In the genomic region with DNA sequence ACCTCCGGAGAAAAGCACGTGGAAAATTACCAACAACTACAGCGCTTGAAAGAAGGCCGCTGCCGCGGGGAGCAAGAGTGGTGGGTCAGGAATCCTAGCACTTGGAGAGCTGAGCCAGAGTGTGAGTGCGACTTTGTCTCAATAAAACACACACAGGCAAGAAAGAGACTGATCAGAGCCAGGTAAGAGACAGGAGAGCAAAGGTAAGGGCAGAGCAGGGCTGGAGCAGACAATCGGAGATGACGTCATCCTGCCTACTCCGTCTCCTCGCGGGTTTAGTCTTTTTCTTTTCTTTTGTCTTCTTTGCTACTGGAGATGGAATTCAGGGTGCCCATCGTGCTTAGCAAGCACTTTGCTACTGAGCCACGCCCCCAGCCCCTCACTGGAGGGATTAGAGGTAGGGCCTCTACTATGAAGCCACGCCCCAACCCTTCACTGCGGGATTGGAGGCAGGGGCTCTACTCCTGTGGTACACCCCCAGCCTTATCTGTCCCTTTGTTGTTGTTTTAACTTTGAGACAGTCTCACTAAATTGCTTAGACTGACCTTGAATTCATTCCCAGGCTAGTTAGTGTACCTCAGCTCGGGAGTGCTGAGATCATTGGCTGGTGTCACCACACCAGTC, we compare ENCODE assay signal across 9 mouse cellular contexts. TPM values are rescaled to one million over a fixed set of nuclear protein-coding genes. Genes with fewer than 3 reads are reported as not detected.
DNase-seq lines count a peak whose midpoint lies in the region; ATAC-seq and TF ChIP-seq lines count a peak whose summit lies in the region.
"Had no signal": no experiment of that assay in that cellular context is flagged by ENCODE, and none has a peak within 500 bp of the region (broad histone marks: within the 10 kb centered on the region; RNA-seq: fewer than 3 reads in every experiment).

No protein-coding gene starts in this region.

- H3K4me2 ChIP-seq in hindbrain, embryonic 16.5 days (ENCODE audit: low read length) = peak overlapping the region; percentile 29
- H3K4me2 ChIP-seq in midbrain, embryonic 13.5 days (replicated peaks) = peak overlapping the region; percentile 19

- no peak overlapping the region for H3K9ac ChIP-seq in heart, adult 2 months (ENCODE audit: low read depth, low read length)
- no peak overlapping the region for H3K9ac ChIP-seq in hindbrain, embryonic 16.5 days (ENCODE audit: low read depth, low read length)
- no peak overlapping the region for H3K9ac ChIP-seq in midbrain, embryonic 13.5 days (replicated peaks)

- H3K9me3 ChIP-seq in hindbrain, embryonic 16.5 days (ENCODE audit: control insufficient read depth, low read length) = no peaks in the 10 kb centered on the region
- H3K9me3 ChIP-seq in midbrain, embryonic 13.5 days = 0 out of 2 replicates have a peak, but pooled peaks cover 2% of the 10 kb centered on the region

- intact Hi-C loops in heart, adult 2 months (cut with DNase I) = no loop called here

- H3K4me1 ChIP-seq in heart, adult 2 months (ENCODE audit: control insufficient read depth, insufficient read depth, low read length) = no peaks in the 10 kb centered on the region; the same call in none of the 2 replicates
- no peaks in the 10 kb centered on the region for H3K4me1 ChIP-seq in hindbrain, embryonic 16.5 days (ENCODE audit: control insufficient read depth, insufficient read depth, low read depth, low read length)
- H3K4me1 ChIP-seq in midbrain, embryonic 13.5 days (replicated peaks) = peaks cover 4% of the 10 kb centered on the region; the same call in 1 of the 2 replicates

- no peak overlapping the region for H3K27ac ChIP-seq in heart, adult 2 months
- H3K27ac ChIP-seq in hindbrain, embryonic 16.5 days (ENCODE audit: low read depth, low read length) = no peak overlapping the region
- no peak overlapping the region for H3K27ac ChIP-seq in midbrain, embryonic 13.5 days
- H3K27ac ChIP-seq: macrophage had no signal

- peak overlapping the region; percentile 10; the same call in 1 of the 2 replicates for H3K4me3 ChIP-seq in heart, adult 2 months
- H3K4me3 ChIP-seq in hindbrain, embryonic 16.5 days (ENCODE audit: low read length) = no peak overlapping the region
- no peak overlapping the region for H3K4me3 ChIP-seq in midbrain, embryonic 13.5 days (replicated peaks)

- ATAC-seq in hindbrain, embryonic 16.5 days = peak; percentile 61
- ATAC-seq in midbrain, embryonic 13.5 days = no peak
- no peak for ATAC-seq in activated CD4-positive, CD25-positive, alpha-beta regulatory T cell, adult 4 months

- no peaks in the 10 kb centered on the region for H3K79me2 ChIP-seq in heart, adult 2 months (replicated peaks; ENCODE audit: control insufficient read depth, insufficient read depth, low read length)

- 28% methylated on average over 17 of the region's 17 CpGs for WGBS in heart, adult 2 months
- 26% methylated on average over 17 of the region's 17 CpGs for WGBS in hindbrain, embryonic 16.5 days
- 28% methylated on average over 17 of the region's 17 CpGs for WGBS in midbrain, embryonic 13.5 days

- H3K27me3 ChIP-seq in heart, adult 2 months (ENCODE audit: control insufficient read depth, insufficient read depth, low read length) = no peaks in the 10 kb centered on the region
- H3K27me3 ChIP-seq in hindbrain, embryonic 16.5 days (replicated peaks; ENCODE audit: control insufficient read depth, insufficient read depth, low read length) = no peaks in the 10 kb centered on the region
- no peaks in the 10 kb centered on the region for H3K27me3 ChIP-seq in midbrain, embryonic 13.5 days

- TF ChIP-seq CTCF in heart, adult 2 months (IDR thresholded peaks at IDR 0.05) = no peak

- no peak for DNase-seq in heart, adult 2 months
- no peak for DNase-seq in heart, adult 11 months
- peak; percentile 31 for DNase-seq in ZHBTc4 (ENCODE audit: low read depth, low spot score)
- no peak for DNase-seq in spleen, postnatal 14 days (ENCODE audit: low spot score in 2 of 2)
- no peak for DNase-seq in urinary bladder, postnatal 14 days (ENCODE audit: low spot score)

- H3K36me3 ChIP-seq in heart, adult 2 months (ENCODE audit: control insufficient read depth, insufficient read depth, low read length) = no peaks in the 10 kb centered on the region
- no peaks in the 10 kb centered on the region for H3K36me3 ChIP-seq in hindbrain, embryonic 16.5 days (ENCODE audit: control insufficient read depth, insufficient read depth, low read length)
- H3K36me3 ChIP-seq in midbrain, embryonic 13.5 days = no peaks in the 10 kb centered on the region

- TF ChIP-seq POLR2A in heart, adult 2 months (IDR thresholded peaks at IDR 0.05; ENCODE audit: insufficient read depth, low read depth, low read length) = no peak

- no peak for TF ChIP-seq EP300 in heart, adult 2 months (IDR thresholded peaks at IDR 0.05; ENCODE audit: insufficient read depth, low read depth, low read length)

RNA-seq across cellular contexts. Expression of a gene that starts 11.7 kb away (rescaled TPM):
- total RNA-seq in heart, adult 2 months (2021) = under 1 TPM; 0.50 to 0.60 TPM
- 1.1 and 1.9 TPM in 2 replicates for polyA plus RNA-seq in heart, adult 2 months (2012; rRNA removed)
- 0.09 and 0.19 TPM in 2 replicates for polyA plus RNA-seq in hindbrain, embryonic 16.5 days (2015; fragmentation: Nextera tagmentation; extraction: Ambion mirVana)
- 0.06 and 0.09 TPM in 2 replicates for polyA plus RNA-seq in midbrain, embryonic 13.5 days (2015; fragmentation: Nextera tagmentation; extraction: Ambion mirVana)
- polyA plus RNA-seq in activated CD4-positive, CD25-positive, alpha-beta regulatory T cell, adult 4 months (2017; shearing (Covaris generic)) = not detected
- polyA plus RNA-seq: macrophage had no signal

RNA-seq across cellular contexts. Expression of a gene that starts 14.8 kb away (rescaled TPM):
- total RNA-seq in heart, adult 2 months (2021) = 1 to 10 TPM; 3.8 to 4.0 TPM
- polyA plus RNA-seq in heart, adult 2 months (2012; rRNA removed) = 11.3 and 12.0 TPM in 2 replicates
- 2.9 and 5.2 TPM in 2 replicates for polyA plus RNA-seq in hindbrain, embryonic 16.5 days (2015; fragmentation: Nextera tagmentation; extraction: Ambion mirVana)
- 3.1 and 4.8 TPM in 2 replicates for polyA plus RNA-seq in midbrain, embryonic 13.5 days (2015; fragmentation: Nextera tagmentation; extraction: Ambion mirVana)
- polyA plus RNA-seq in activated CD4-positive, CD25-positive, alpha-beta regulatory T cell, adult 4 months (2017; shearing (Covaris generic)) = not detected
- polyA plus RNA-seq: macrophage had no signal

RNA-seq across cellular contexts. Expression of a gene that starts 27.2 kb away (rescaled TPM):
- 10 to 100 TPM; 25.0 to 25.5 TPM for total RNA-seq in heart, adult 2 months (2021)
- 30.5 and 30.9 TPM in 2 replicates for polyA plus RNA-seq in heart, adult 2 months (2012; rRNA removed)
- polyA plus RNA-seq in hindbrain, embryonic 16.5 days (2015; fragmentation: Nextera tagmentation; extraction: Ambion mirVana) = 16.7 and 17.5 TPM in 2 replicates
- 7.5 and 9.4 TPM in 2 replicates for polyA plus RNA-seq in midbrain, embryonic 13.5 days (2015; fragmentation: Nextera tagmentation; extraction: Ambion mirVana)
- polyA plus RNA-seq in activated CD4-positive, CD25-positive, alpha-beta regulatory T cell, adult 4 months (2017; shearing (Covaris generic)) = under 1 TPM in 1 of 2 experiments, not detected in 1; 0.50 TPM

RNA-seq across cellular contexts. Expression of a gene that starts 29.3 kb away (rescaled TPM):
- under 1 TPM; 0.18 to 0.26 TPM for total RNA-seq in heart, adult 2 months (2021)
- polyA plus RNA-seq in heart, adult 2 months (2012; rRNA removed) = 0.47 TPM in 1 of 2 replicates, not detected in the other
- 0.84 and 0.94 TPM in 2 replicates for polyA plus RNA-seq in hindbrain, embryonic 16.5 days (2015; fragmentation: Nextera tagmentation; extraction: Ambion mirVana)
- 0.39 and 0.59 TPM in 2 replicates for polyA plus RNA-seq in midbrain, embryonic 13.5 days (2015; fragmentation: Nextera tagmentation; extraction: Ambion mirVana)
- polyA plus RNA-seq in activated CD4-positive, CD25-positive, alpha-beta regulatory T cell, adult 4 months (2017; shearing (Covaris generic)) = not detected
- polyA plus RNA-seq: macrophage had no signal

RNA-seq across cellular contexts. Expression of a gene that starts 32.9 kb away (rescaled TPM):
- total RNA-seq in heart, adult 2 months (2021) = under 1 TPM; 0.26 to 0.27 TPM
- polyA plus RNA-seq in heart, adult 2 months (2012; rRNA removed) = 0.29 and 0.70 TPM in 2 replicates
- polyA plus RNA-seq in hindbrain, embryonic 16.5 days (2015; fragmentation: Nextera tagmentation; extraction: Ambion mirVana) = not detected in 2 replicates
- polyA plus RNA-seq in midbrain, embryonic 13.5 days (2015; fragmentation: Nextera tagmentation; extraction: Ambion mirVana) = 0.17 TPM in 1 of 2 replicates, not detected in the other
- not detected for polyA plus RNA-seq in activated CD4-positive, CD25-positive, alpha-beta regulatory T cell, adult 4 months (2017; shearing (Covaris generic))
- polyA plus RNA-seq: macrophage had no signal
